Comparison of ENCODE assay signal across 9 mouse cellular contexts in the genomic region with DNA sequence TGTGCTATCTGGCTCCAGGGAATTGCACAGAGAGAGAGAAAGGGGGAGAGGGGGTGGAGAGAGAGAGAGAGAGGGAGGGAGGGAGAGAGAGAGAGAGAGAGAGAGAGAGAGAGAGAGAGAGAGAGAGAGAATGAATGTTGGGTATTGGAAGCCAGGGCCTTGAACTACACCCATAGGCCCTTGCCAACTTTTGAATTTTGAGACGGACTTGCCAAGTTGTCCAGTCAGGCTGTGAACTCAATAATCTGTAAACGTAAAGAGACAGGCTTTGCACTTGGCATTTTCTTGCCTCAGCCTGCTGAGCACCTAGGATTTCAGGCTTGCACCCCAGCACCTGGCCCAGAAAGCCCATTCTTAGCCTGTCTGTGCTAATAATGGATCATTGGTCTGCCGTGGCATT. TPM values are rescaled to one million over a fixed set of nuclear protein-coding genes. Genes with fewer than 3 reads are reported as not detected.
DNase-seq lines count a peak whose midpoint lies in the region; ATAC-seq lines count a peak whose summit lies in the region.
"Had no signal": no experiment of that assay in that cellular context is flagged by ENCODE, and none has a peak within 500 bp of the region (broad histone marks: within the 10 kb centered on the region; RNA-seq: fewer than 3 reads in every experiment).

No protein-coding gene starts in this region.

- H3K36me3 ChIP-seq in megakaryocyte, embryonic 14.5 days (replicated peaks; ENCODE audit: low read length), result peaks cover 2% of the 10 kb centered on the region
- peaks cover 3% of the 10 kb centered on the region for H3K36me3 ChIP-seq in limb, embryonic 13.5 days
- H3K36me3 ChIP-seq in stomach, embryonic 14.5 days (ENCODE audit: control insufficient read depth, insufficient read depth, low read length), result peaks cover 3% of the 10 kb centered on the region; the same call in 1 of the 2 replicates

- H3K4me1 ChIP-seq in megakaryocyte, embryonic 14.5 days, result peaks cover 89% of the 10 kb centered on the region
- H3K4me1 ChIP-seq in limb, embryonic 13.5 days, result peaks cover 64% of the 10 kb centered on the region
- peaks cover 37% of the 10 kb centered on the region for H3K4me1 ChIP-seq in stomach, embryonic 14.5 days (ENCODE audit: control insufficient read depth, insufficient read depth, low read length)

- whole genome bisulfite sequencing in limb, embryonic 13.5 days, result 52% methylated on average over 3 of the region's 3 CpGs
- WGBS in stomach, embryonic 14.5 days, result 15% methylated on average over 3 of the region's 3 CpGs

- peak overlapping the region; percentile 28 for H3K4me3 ChIP-seq in megakaryocyte, embryonic 14.5 days (replicated peaks)
- H3K4me3 ChIP-seq in limb, embryonic 13.5 days, result peak overlapping the region; percentile 93
- peak overlapping the region; percentile 99; the same call in 1 of the 2 replicates for H3K4me3 ChIP-seq in stomach, embryonic 14.5 days (ENCODE audit: low read depth, low read length)

- 0 out of 2 replicates have a peak overlapping the region, but pooled peaks have one; percentile 98 for H3K27ac ChIP-seq in limb, embryonic 13.5 days
- H3K27ac ChIP-seq in stomach, embryonic 14.5 days (ENCODE audit: low read length), result peak overlapping the region; percentile 40; the same call in 1 of the 2 replicates

- H3K9ac ChIP-seq in limb, embryonic 13.5 days, result peak overlapping the region; percentile 99
- H3K9ac ChIP-seq in stomach, embryonic 14.5 days (replicated peaks; ENCODE audit: low read depth, low read length), result no peak overlapping the region; the same call in 1 of the 2 replicates

- H3K9me3 ChIP-seq in megakaryocyte, embryonic 14.5 days, result no peaks in the 10 kb centered on the region
- H3K9me3 ChIP-seq in limb, embryonic 13.5 days, result no peaks in the 10 kb centered on the region
- H3K9me3 ChIP-seq in stomach, embryonic 14.5 days (ENCODE audit: control insufficient read depth, low read depth, low read length), result no peaks in the 10 kb centered on the region

- ATAC-seq in megakaryocyte, adult 5-6 weeks (ENCODE audit: poor library complexity, severe bottlenecking), result no peak
- ATAC-seq in limb, embryonic 13.5 days (ENCODE audit: low FRiP score, low read depth), result no peak
- no peak for ATAC-seq in stomach, embryonic 14.5 days (ENCODE audit: insufficient number of reproducible peaks, insufficient read depth, low FRiP score, low read depth)

- peak overlapping the region; percentile 96 for H3K4me2 ChIP-seq in limb, embryonic 13.5 days (replicated peaks)
- peak overlapping the region; percentile 89 for H3K4me2 ChIP-seq in stomach, embryonic 14.5 days (replicated peaks; ENCODE audit: low read depth, low read length)

- no peaks in the 10 kb centered on the region for H3K27me3 ChIP-seq in megakaryocyte, embryonic 14.5 days (replicated peaks)
- no peaks in the 10 kb centered on the region for H3K27me3 ChIP-seq in limb, embryonic 13.5 days
- no peaks in the 10 kb centered on the region for H3K27me3 ChIP-seq in stomach, embryonic 14.5 days (ENCODE audit: control insufficient read depth, insufficient read depth, low read length)

- DNase-seq in adrenal gland, postnatal 10 days, result peak; percentile 45
- DNase-seq in adrenal gland, adult 18-20 months (ENCODE audit: low spot score in 2 of 2), result no peak
- no peak for DNase-seq in layer of hippocampus, postnatal 10 days (ENCODE audit: low spot score in 2 of 2)
- DNase-seq in frontal cortex, postnatal 25 days (ENCODE audit: low spot score in 2 of 2), result no peak
- DNase-seq: gastrocnemius, postnatal 14 days had no signal

RNA-seq across cellular contexts. Expression of a gene that starts 48.2 kb away (rescaled TPM):
- not detected for total RNA-seq in adrenal gland, postnatal 10 days (2021)
- total RNA-seq in adrenal gland, adult 18-20 months (2021), result not detected
- 0.17 TPM in 1 of 2 replicates, not detected in the other for polyA plus RNA-seq in megakaryocyte, embryonic 14.5 days (2012; ENCODE audit: insufficient read depth, low replicate concordance)
- 0.57 and 0.65 TPM in 2 replicates for total RNA-seq in megakaryocyte, adult 5-6 weeks (2015)
- 0.04 and 0.29 TPM in 2 replicates for total RNA-seq in megakaryocyte, adult 5-6 weeks (2017)
- polyA plus RNA-seq in limb, embryonic 13.5 days (2015; fragmentation: Nextera tagmentation; extraction: Ambion mirVana), result 0.14 and 0.23 TPM in 2 replicates
- polyA plus RNA-seq in stomach, embryonic 14.5 days (2014; fragmentation: Nextera tagmentation; extraction: Ambion mirVana), result 0.11 and 0.25 TPM in 2 replicates
- total RNA-seq in layer of hippocampus, postnatal 10 days (2021), result not detected
- total RNA-seq: gastrocnemius, postnatal 14 days had no signal

Comparison
In these comparisons a context has a peak if more than half of its experiments do, and no peak if none do; other contexts are left out.
1. H3K4me3 ChIP-seq: peak in every context shown above with its lines; median percentile 99 in stomach, embryonic 14.5 days; 93 in limb, embryonic 13.5 days; 28 in megakaryocyte, embryonic 14.5 days.